Mouse (Mus musculus): Measurements from ENCODE around the gene Dok5. TPM values are rescaled to one million over a fixed set of nuclear protein-coding genes. Genes with fewer than 3 reads are reported as not detected.

Dok5 gene
- polyA plus RNA-seq, 1 experiment = 0.02 TPM

DNA sequence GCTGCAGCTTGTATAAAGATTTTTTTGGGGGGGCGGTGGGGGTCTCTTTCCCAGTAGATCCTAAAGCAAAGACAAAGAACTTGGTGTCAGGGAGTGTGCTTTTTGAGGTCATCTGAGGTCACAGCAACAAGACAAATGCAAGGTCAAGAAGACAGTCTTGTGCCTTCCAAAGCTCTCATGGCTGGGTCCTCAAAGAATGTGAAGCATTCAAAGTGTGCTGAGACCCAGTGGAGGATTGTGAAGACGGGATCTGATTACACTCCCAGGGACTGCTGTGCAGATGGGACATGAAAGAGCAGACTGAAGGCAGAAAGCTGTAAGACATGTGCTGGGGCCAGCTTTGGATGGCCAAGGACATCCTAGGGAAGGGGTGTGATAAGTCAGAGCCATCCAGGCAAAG is 24.2 kb downstream of the Dok5 start:
- no peak overlapping the region for H3ac ChIP-seq (ENCODE audit: control insufficient read depth, insufficient read length)
- H3K79me2 ChIP-seq (ENCODE audit: control insufficient read depth, insufficient read depth) = no peaks in the 10 kb centered on the region
- no peak overlapping the region for H3K4me3 ChIP-seq
- no peaks in the 10 kb centered on the region for H3K27me3 ChIP-seq (ENCODE audit: control insufficient read depth, insufficient read depth, insufficient read length)
- no peak for TF ChIP-seq MYOD1 (IDR thresholded peaks at IDR 0.05; ENCODE audit: control insufficient read depth in 1 of 3, insufficient read length in 2 of 3, low read depth in 2 of 3)
- TF ChIP-seq TCF12 (IDR thresholded peaks at IDR 0.05; ENCODE audit: insufficient read depth, poor library complexity, severe bottlenecking) = no peak
- no peak for TF ChIP-seq POLR2A (IDR thresholded peaks at IDR 0.05; ENCODE audit: insufficient read length, low read depth)
- no peak for TF ChIP-seq CEBPB (IDR thresholded peaks at IDR 0.05; ENCODE audit: insufficient read depth, poor library complexity, severe bottlenecking)
- no peak for TF ChIP-seq REST (IDR thresholded peaks at IDR 0.05; ENCODE audit: insufficient read depth, insufficient read length)
- TF ChIP-seq MAX (IDR thresholded peaks at IDR 0.05; ENCODE audit: low read depth) = no peak
- no peak overlapping the region for H3K4me2 ChIP-seq (ENCODE audit: low read depth)
- H3K36me3 ChIP-seq (ENCODE audit: control insufficient read depth, insufficient read depth) = no peaks in the 10 kb centered on the region

DNA sequence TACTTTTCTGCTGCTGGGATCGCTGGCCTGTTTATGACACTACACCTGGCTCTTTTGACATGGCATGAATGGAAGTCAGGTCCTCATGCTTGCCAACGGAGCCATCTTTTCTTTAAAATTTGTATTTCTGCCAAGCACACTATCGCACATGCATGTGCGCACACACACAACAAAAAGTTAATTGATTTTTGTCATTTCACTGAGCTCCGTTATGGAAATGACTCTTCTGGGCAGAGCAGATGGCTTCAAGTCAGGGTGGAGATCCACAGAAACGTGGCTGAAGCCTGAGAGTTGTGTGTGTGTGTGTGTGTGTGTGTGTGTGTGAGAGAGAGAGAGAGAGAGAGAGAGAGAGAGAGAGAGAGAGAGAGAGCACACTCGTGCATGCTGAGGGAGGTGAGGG is 25.1 kb downstream of the Dok5 start:
- Histone ChIP-seq H3K79me2 (ENCODE audit: control insufficient read depth, insufficient read depth) (no peaks in the 10 kb centered on the region), H3K36me3 (ENCODE audit: control insufficient read depth, insufficient read depth) (no peaks in the 10 kb centered on the region), H3ac (ENCODE audit: control insufficient read depth, insufficient read length) (no peak overlapping the region), H3K4me2 (ENCODE audit: low read depth) (no peak overlapping the region), H3K27me3 (ENCODE audit: control insufficient read depth, insufficient read depth, insufficient read length) (no peaks in the 10 kb centered on the region), H3K4me3 (no peak overlapping the region)
- TF ChIP-seq REST (IDR thresholded peaks at IDR 0.05; ENCODE audit: insufficient read depth, insufficient read length) (no peak), POLR2AphosphoS2 (IDR thresholded peaks at IDR 0.05; ENCODE audit: insufficient read length, low read depth) (no peak), MYOD1 (IDR thresholded peaks at IDR 0.05; ENCODE audit: control insufficient read depth in 1 of 3, insufficient read length in 2 of 3, low read depth in 2 of 3) (no peak), POLR2A (IDR thresholded peaks at IDR 0.05; ENCODE audit: insufficient read length, low read depth) (no peak), SRF (IDR thresholded peaks at IDR 0.05; ENCODE audit: control insufficient read depth, insufficient read length, low read depth) (no peak)

DNA sequence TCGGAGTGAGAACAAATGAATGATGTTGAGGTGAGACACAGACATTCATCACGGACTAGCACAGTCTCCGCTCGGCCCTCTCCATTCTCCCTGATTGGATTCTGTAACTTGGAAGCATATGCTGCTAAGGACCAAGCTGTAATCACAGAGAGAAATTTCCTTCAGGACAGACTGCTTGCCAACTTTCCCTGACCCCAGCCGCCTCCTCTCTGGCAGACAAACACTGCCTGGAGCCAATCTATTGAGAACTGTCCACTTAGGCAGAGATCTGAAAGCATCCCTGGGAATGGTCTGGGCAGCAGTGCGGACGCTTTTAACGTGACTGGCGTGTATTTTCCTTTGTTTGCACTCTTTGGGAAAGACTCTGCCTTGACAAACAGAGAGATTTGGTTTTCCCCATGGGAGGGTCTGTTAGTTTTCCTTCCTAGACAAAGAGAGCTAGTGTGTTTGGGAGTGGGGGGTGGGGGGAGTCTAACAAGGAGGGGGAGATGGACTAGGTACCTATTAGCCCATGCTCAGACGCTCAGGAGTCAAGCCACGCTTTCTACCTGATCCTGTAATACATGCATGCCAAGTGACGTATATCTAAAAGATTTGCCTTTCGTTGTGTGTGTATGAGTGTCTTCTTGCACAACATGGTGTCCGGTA is 25.7 kb downstream of the Dok5 start:
- Histone ChIP-seq H3K36me3 (ENCODE audit: control insufficient read depth, insufficient read depth) (no peaks in the 10 kb centered on the region), H3K4me3 (no peak overlapping the region), H3K79me2 (ENCODE audit: control insufficient read depth, insufficient read depth) (no peaks in the 10 kb centered on the region), H3ac (ENCODE audit: control insufficient read depth, insufficient read length) (no peak overlapping the region), H3K27me3 (ENCODE audit: control insufficient read depth, insufficient read depth, insufficient read length) (no peaks in the 10 kb centered on the region), H3K4me2 (ENCODE audit: low read depth) (no peak overlapping the region)
- TF ChIP-seq E2F4 (IDR thresholded peaks at IDR 0.05; ENCODE audit: insufficient read depth) (no peak), POLR2A (IDR thresholded peaks at IDR 0.05; ENCODE audit: insufficient read length, low read depth) (no peak), POLR2AphosphoS2 (IDR thresholded peaks at IDR 0.05; ENCODE audit: insufficient read length, low read depth) (no peak), REST (IDR thresholded peaks at IDR 0.05; ENCODE audit: insufficient read depth, insufficient read length) (no peak), TCF12 (IDR thresholded peaks at IDR 0.05; ENCODE audit: insufficient read depth, poor library complexity, severe bottlenecking) (no peak), USF1 (IDR thresholded peaks at IDR 0.05; ENCODE audit: low read depth) (no peak), CEBPB (IDR thresholded peaks at IDR 0.05; ENCODE audit: insufficient read depth, poor library complexity, severe bottlenecking) (no peak)

DNA sequence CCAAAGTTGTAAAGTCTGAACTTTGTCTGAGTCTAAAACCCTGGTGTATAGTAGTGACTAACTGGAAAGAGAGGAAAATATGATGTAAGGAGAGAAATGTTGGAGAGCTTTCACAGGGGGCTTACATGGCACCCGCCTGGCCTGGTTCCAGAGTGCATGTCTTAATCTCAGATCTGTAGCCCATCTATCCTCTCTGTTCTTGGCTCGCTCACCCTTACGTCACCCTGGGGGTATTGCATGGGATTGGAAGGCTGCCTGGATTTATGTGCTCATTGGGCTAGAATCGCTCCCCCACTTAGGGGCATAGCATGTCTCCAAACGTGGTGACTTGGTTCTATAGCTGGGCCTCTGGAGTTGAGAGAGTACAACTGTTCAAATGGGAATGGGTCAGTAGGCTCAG is 26.6 kb downstream of the Dok5 start:
- H3K4me3 ChIP-seq = no peak overlapping the region
- H3K4me2 ChIP-seq (ENCODE audit: low read depth) = no peak overlapping the region
- H3ac ChIP-seq (ENCODE audit: control insufficient read depth, insufficient read length) = no peak overlapping the region
- TF ChIP-seq MYOG (IDR thresholded peaks at IDR 0.05; ENCODE audit: control insufficient read depth in 1 of 3, insufficient read depth in 1 of 3, insufficient read length in 2 of 3, low read depth in 2 of 3) (no peak), CEBPB (IDR thresholded peaks at IDR 0.05; ENCODE audit: insufficient read depth, poor library complexity, severe bottlenecking) (no peak), SRF (IDR thresholded peaks at IDR 0.05; ENCODE audit: control insufficient read depth, insufficient read length, low read depth) (no peak), TCF12 (IDR thresholded peaks at IDR 0.05; ENCODE audit: insufficient read depth, poor library complexity, severe bottlenecking) (no peak), POLR2AphosphoS2 (IDR thresholded peaks at IDR 0.05; ENCODE audit: insufficient read length, low read depth) (no peak), USF1 (IDR thresholded peaks at IDR 0.05; ENCODE audit: low read depth) (no peak), MYOD1 (IDR thresholded peaks at IDR 0.05; ENCODE audit: control insufficient read depth in 1 of 3, insufficient read length in 2 of 3, low read depth in 2 of 3) (no peak), E2F4 (IDR thresholded peaks at IDR 0.05; ENCODE audit: insufficient read depth) (no peak), TCF3 (IDR thresholded peaks at IDR 0.05; ENCODE audit: insufficient read length, low read depth) (no peak), REST (IDR thresholded peaks at IDR 0.05; ENCODE audit: insufficient read depth, insufficient read length) (no peak), MAX (IDR thresholded peaks at IDR 0.05; ENCODE audit: low read depth) (no peak), POLR2A (IDR thresholded peaks at IDR 0.05; ENCODE audit: insufficient read length, low read depth) (no peak)
- H3K36me3 ChIP-seq (ENCODE audit: control insufficient read depth, insufficient read depth) = no peaks in the 10 kb centered on the region
- no peaks in the 10 kb centered on the region for H3K79me2 ChIP-seq (ENCODE audit: control insufficient read depth, insufficient read depth)
- no peaks in the 10 kb centered on the region for H3K27me3 ChIP-seq (ENCODE audit: control insufficient read depth, insufficient read depth, insufficient read length)

DNA sequence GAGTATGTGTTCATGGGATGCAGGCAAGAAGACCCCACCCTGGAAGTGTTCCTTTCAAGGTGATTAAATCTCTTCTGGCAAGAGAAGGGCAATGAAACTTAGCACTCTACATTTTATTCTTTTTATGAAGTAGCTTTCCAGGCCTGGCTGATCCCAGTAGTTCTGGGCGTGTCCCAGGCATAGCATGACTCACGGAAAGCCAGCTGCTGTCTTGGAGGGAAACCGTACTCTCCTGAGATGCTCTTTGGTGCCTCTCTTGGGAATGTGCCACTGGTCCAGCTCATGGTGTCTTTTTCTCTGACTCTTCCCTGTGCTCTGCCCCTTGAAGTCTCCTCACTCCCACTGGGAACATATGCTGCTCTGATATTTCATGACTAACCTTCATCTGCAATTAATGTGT is 33.1 kb downstream of the Dok5 start:
- H3K4me3 ChIP-seq = no peak overlapping the region
- H3K27me3 ChIP-seq (ENCODE audit: control insufficient read depth, insufficient read depth, insufficient read length) = no peaks in the 10 kb centered on the region
- H3ac ChIP-seq (ENCODE audit: control insufficient read depth, insufficient read length) = no peak overlapping the region
- TF ChIP-seq MYOG (IDR thresholded peaks at IDR 0.05; ENCODE audit: control insufficient read depth in 1 of 3, insufficient read depth in 1 of 3, insufficient read length in 2 of 3, low read depth in 2 of 3) = no peak
- TF ChIP-seq MAX (IDR thresholded peaks at IDR 0.05; ENCODE audit: low read depth) = no peak
- TF ChIP-seq TCF12 (IDR thresholded peaks at IDR 0.05; ENCODE audit: insufficient read depth, poor library complexity, severe bottlenecking) = no peak
- no peak for TF ChIP-seq REST (IDR thresholded peaks at IDR 0.05; ENCODE audit: insufficient read depth, insufficient read length)
- TF ChIP-seq POLR2A (IDR thresholded peaks at IDR 0.05; ENCODE audit: insufficient read length, low read depth) = no peak
- no peak for TF ChIP-seq SRF (IDR thresholded peaks at IDR 0.05; ENCODE audit: control insufficient read depth, insufficient read length, low read depth)
- TF ChIP-seq USF1 (IDR thresholded peaks at IDR 0.05; ENCODE audit: low read depth) = no peak
- no peak for TF ChIP-seq POLR2AphosphoS2 (IDR thresholded peaks at IDR 0.05; ENCODE audit: insufficient read length, low read depth)
- TF ChIP-seq TCF3 (IDR thresholded peaks at IDR 0.05; ENCODE audit: insufficient read length, low read depth) = no peak
- H3K4me2 ChIP-seq (ENCODE audit: low read depth) = no peak overlapping the region
- H3K36me3 ChIP-seq (ENCODE audit: control insufficient read depth, insufficient read depth) = no peaks in the 10 kb centered on the region
- no peaks in the 10 kb centered on the region for H3K79me2 ChIP-seq (ENCODE audit: control insufficient read depth, insufficient read depth)
